Mouse (Mus musculus) embryonic facial prominence, embryonic 10.5 days (tissue): ENCODE measurements around the gene Slc19a1. TPM values are rescaled to one million over a fixed set of nuclear protein-coding genes. Genes with fewer than 3 reads are reported as not detected.

ENCODE experiments used
- DNase-seq: peaks from one replicate; pipeline ENCODE4 v3.0.0-alpha.2; 2017; ENCODE audit warnings: low spot score
- H3K27ac ChIP-seq: fragments of 300-500 bp; sonication (generic); replicated peaks from 2 replicates; pipeline ENCODE4 v1.5.1; 2016; ENCODE audit warnings: mild to moderate bottlenecking
- H3K27me3 ChIP-seq: fragments of 300-500 bp; sonication (generic); replicated peaks from 2 replicates; pipeline ENCODE4 v1.6.1; 2016; ENCODE audit warnings: low read depth, mild to moderate bottlenecking; ENCODE audit not compliant: poor library complexity, severe bottlenecking
- H3K36me3 ChIP-seq: fragments of 300-500 bp; sonication (generic); replicated peaks from 2 replicates; pipeline ENCODE4 v1.6.1; 2016; ENCODE audit warnings: mild to moderate bottlenecking, moderate library complexity
- H3K4me1 ChIP-seq: fragments of 300-500 bp; sonication (generic); 2 replicates; pipeline ENCODE4 v1.6.1; 2016
- H3K4me3 ChIP-seq: fragments of 300-500 bp; sonication (generic); 2 replicates; pipeline ENCODE4 v1.5.1; 2016; ENCODE audit warnings: mild to moderate bottlenecking, moderate library complexity
- H3K9me3 ChIP-seq: fragments of 300-500 bp; sonication (generic); 2 replicates; pipeline ENCODE4 v1.6.1; 2016; ENCODE audit warnings: mild to moderate bottlenecking
- WGBS: fragments of 180-500 bp; shearing (Covaris S2); methylation state at CpG from one replicate; pipeline ENCODE4 v1.1.7; 2016; 5-methylcytosine and 5-hydroxymethylcytosine counted together
- polyA plus RNA-seq: library from polyadenylated mRNA; unstranded; fragments of >200 nt; fragmentation: Nextera tagmentation; extraction: Ambion mirVana; gene quantifications from 2 replicates; pipeline ENCODE4 v1.2.1, GENCODE M21; 2016

Gene Slc19a1
- polyA plus RNA-seq, 1 experiment from 2014 or later: 37.4 TPM

DNA sequence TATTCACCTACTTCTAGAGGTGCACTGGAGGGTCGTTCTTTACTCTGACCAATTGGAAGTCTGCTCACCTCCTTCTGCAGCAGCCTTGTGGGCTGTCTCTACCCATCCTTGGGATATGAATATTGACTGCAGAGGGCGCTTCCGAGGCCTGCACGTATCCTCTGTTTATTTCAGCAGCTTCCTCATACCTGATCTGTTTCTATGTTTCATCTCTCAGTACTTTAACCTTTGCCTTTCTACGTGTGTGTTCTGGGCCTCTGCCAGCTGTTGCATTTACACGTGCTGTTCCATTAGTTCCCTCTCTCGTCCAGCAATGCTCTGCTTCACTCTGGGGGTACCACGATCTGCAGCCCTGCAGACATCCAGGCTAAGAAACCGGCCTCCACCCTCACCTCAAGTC, 14.4 kb upstream of the Slc19a1 start:
- Histone ChIP-seq H3K36me3 (no peaks in the 10 kb centered on the region), H3K27me3 (no peaks in the 10 kb centered on the region), H3K27ac (no peak overlapping the region), H3K4me3 (no peak overlapping the region), H3K9me3 (no peaks in the 10 kb centered on the region), H3K4me1 (peaks cover 4% of the 10 kb centered on the region; the same call in 1 of the 2 replicates)
- 77% methylated on average over 9 of the region's 9 CpGs for WGBS
- DNase-seq: no peak

DNA sequence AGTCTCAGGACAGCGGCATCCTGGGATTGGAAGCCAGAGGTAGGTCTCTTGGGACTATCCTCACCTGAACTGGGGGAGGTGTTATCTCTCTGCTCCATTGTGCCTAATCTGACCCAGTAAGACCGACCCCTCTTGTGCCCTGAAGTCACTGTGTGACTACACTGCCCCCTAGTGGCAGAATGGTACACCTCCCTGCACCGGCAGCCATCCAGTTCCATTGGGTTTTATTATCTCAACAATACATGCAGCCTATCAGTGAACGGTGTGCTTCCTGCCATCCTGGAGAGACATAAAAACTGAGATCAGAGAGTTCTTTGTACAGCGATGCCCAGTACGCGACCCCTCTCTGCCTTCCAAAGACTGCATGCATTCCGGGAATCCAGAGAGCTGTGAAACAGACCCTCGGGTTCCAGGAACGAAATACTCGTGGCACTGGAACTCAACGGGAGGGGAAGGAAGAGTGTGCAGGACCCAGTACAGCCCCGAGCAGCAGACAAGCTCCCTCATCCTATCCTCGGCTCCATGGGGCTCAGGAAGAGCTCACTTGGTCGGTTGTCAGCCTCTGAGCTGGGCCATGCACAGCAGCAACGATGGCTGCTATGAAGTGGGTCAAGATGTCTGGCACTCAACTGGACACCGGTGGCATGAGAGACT, 10.5 kb upstream of the Slc19a1 start:
- Histone ChIP-seq H3K9me3 (no peaks in the 10 kb centered on the region), H3K4me3 (peak overlapping the region; percentile 38), H3K27me3 (no peaks in the 10 kb centered on the region; the same call in 1 of the 2 replicates), H3K36me3 (no peaks in the 10 kb centered on the region), H3K4me1 (peaks cover 4% of the 10 kb centered on the region; the same call in 1 of the 2 replicates), H3K27ac (0 out of 2 replicates have a peak overlapping the region, but pooled peaks have one; percentile 51)
- WGBS: 35% methylated on average over 17 of the region's 17 CpGs
- DNase-seq: peak; percentile 86

DNA sequence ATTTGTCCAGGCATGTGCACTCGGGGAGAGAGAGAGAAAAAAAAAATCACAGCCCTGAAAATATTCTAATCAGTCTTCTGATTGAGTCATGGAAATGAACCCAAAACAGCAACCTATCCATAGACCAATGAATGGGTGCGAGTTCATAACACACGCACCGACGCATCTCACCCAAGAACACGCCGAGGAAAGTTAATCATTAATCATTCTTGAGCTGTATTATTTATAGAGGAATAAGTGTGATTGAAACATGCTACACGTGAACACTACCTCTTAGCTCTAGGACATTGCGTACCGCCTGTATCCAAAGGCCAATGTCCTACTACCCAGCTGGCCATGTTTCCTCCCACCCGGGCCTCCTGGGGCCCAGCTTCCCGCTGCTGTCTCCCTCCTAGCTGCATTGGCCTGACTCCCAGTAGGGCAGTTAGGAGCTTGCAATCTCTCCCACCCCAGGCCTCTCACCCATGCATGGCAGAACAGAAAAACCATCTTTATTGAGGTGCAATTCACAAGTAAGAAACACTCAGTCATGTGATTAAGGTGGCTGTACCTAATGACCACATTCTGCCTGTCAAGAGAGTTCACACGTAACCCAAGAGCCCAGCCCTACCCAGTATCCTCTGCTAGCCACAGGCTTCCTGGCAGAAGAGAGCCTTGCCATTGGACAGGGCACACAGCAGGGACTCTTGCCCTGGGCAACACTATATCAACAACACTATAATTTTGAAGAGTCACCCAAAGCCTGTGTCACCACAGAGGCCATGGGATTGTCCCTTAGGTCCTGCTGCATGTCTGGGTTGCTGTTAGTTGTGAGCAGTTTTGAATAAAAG, 9.5 kb upstream of the Slc19a1 start:
- no peaks in the 10 kb centered on the region for H3K36me3 ChIP-seq
- no peak for DNase-seq
- H3K4me1 ChIP-seq: peaks cover 4% of the 10 kb centered on the region; the same call in 1 of the 2 replicates
- WGBS: 86% methylated on average over 13 of the region's 13 CpGs
- no peak overlapping the region for H3K27ac ChIP-seq
- no peaks in the 10 kb centered on the region; the same call in 1 of the 2 replicates for H3K27me3 ChIP-seq
- no peaks in the 10 kb centered on the region for H3K9me3 ChIP-seq
- H3K4me3 ChIP-seq: no peak overlapping the region

DNA sequence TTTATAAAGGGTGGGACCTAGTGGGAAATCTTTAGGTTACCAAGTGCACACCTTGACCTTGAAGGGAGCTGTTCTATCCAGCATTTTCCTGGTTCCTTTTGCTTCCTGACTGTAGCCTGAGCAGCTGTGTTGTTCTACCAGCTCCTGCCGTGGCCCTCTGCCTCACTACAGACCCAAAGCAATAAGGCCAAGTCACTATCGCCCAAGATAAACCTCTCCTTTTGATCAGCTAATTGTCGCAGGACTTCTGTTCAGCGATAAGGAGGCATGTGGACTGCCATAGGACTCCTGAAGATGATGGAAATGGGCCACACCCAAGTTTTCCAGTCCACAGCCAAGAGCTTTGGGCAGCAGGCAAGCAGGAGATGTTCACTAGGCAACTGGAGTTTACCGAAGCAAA, 7.8 kb upstream of the Slc19a1 start:
- Histone ChIP-seq H3K36me3 (no peaks in the 10 kb centered on the region), H3K4me1 (peaks cover 4% of the 10 kb centered on the region; the same call in 1 of the 2 replicates), H3K9me3 (no peaks in the 10 kb centered on the region), H3K4me3 (no peak overlapping the region), H3K27me3 (no peaks in the 10 kb centered on the region; the same call in 1 of the 2 replicates), H3K27ac (no peak overlapping the region)
- WGBS: 79% methylated on average over 5 of the region's 5 CpGs
- no peak for DNase-seq

DNA sequence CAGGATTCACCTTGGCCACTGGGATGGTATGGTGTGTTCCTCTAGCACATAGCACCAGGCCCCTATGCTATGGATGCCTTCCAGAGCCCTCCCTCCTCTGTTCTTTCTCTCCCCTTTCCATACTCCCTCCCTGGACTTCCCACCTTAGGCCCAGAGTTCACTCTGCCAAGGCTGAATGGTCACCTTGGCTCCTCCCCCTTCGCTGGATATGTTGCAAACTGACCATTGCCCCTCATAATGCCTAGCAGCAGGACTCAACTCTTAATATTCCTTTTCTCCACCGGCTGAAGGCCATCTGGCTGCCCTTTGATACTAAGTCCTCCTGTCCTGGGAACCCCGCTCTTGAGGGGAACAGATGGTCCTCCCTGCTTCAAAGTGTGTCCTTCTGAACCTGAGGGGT, 5.1 kb upstream of the Slc19a1 start:
- Histone ChIP-seq H3K4me1 (peaks cover under 1% of the 10 kb centered on the region; the same call in 1 of the 2 replicates), H3K36me3 (no peaks in the 10 kb centered on the region), H3K27ac (no peak overlapping the region), H3K9me3 (no peaks in the 10 kb centered on the region), H3K4me3 (no peak overlapping the region), H3K27me3 (peaks cover 13% of the 10 kb centered on the region)
- 83% methylated on average over 3 of the region's 3 CpGs for WGBS
- DNase-seq: no peak

DNA sequence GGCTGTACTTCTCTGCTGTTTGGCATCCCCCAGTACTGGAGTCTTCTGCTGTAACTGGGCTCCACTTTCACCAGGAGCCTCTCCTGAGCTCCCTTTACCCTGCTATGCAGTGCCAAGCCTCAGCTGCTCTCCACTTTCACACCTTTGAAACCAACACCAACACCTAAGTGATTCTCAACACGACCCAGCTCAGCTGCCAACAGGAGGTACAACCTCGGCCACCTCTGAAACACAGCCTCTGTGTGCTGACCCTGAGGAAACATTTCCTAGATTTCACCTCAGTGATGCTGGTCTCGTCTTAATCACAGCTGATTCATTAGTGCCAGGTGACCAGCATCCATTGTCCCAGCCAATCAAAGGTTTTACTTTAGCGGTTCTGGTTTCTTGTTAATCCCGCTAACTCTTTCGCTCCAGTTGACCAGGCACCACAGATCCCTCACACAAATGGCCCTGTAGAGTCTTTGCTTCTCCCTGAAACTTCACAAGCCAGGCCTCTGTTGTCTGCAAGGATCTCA, 3.2 kb upstream of the Slc19a1 start:
- Histone ChIP-seq H3K4me1 (peaks cover 13% of the 10 kb centered on the region), H3K9me3 (no peaks in the 10 kb centered on the region), H3K27ac (no peak overlapping the region), H3K4me3 (no peak overlapping the region), H3K27me3 (peaks cover 15% of the 10 kb centered on the region), H3K36me3 (no peaks in the 10 kb centered on the region)
- WGBS: 82% methylated on average over 6 of the region's 6 CpGs
- no peak for DNase-seq

DNA sequence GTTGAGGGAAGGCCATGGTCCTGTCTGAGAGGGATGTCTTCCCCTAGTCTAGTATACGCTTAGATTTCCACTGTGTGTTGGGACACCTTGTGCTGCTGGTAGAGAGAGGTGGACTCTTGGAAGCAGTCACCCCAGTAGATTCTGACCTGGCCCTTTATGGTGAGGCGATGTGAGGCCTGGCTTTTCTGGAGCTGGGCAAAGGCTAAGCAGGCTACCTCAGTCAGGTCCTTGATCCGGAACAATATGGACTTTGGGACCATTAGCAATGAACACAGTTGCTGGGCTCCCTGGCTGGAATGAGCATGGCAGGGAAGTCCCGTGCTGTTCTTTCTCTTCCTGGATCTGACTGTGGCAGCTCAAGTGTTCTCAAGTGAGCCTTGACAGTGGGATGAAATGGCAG, 2.3 kb upstream of the Slc19a1 start:
- no peak overlapping the region for H3K4me3 ChIP-seq
- H3K27ac ChIP-seq: no peak overlapping the region
- H3K9me3 ChIP-seq: no peaks in the 10 kb centered on the region
- H3K27me3 ChIP-seq: peaks cover 15% of the 10 kb centered on the region
- 92% methylated on average over 4 of the region's 4 CpGs for WGBS
- H3K36me3 ChIP-seq: no peaks in the 10 kb centered on the region
- no peak for DNase-seq
- peaks cover 23% of the 10 kb centered on the region for H3K4me1 ChIP-seq

DNA sequence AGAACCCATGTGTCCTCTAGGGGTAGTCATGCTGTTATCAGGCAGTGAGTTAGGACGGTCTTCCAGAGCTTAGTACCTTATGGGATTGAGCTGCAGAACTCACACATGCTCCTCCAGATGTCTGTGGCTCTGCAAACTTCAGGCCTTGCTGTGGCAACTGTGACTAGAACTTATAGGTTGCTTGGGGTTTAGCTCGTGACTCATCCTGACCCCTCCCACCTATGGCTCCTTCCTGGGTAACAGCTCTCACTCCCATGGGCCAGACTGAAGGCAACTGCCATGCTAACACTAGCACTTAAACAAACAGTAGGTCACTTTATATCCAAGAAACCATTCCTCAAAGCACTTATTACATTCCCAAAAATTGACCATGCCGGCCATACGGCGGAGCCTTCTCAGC, 1.4 kb upstream of the Slc19a1 start:
- no peak for DNase-seq
- Histone ChIP-seq H3K27ac (no peak overlapping the region), H3K4me1 (peaks cover 30% of the 10 kb centered on the region), H3K27me3 (peaks cover 15% of the 10 kb centered on the region), H3K4me3 (no peak overlapping the region), H3K36me3 (no peaks in the 10 kb centered on the region), H3K9me3 (no peaks in the 10 kb centered on the region)
- 88% methylated on average over 5 of the region's 5 CpGs for WGBS

DNA sequence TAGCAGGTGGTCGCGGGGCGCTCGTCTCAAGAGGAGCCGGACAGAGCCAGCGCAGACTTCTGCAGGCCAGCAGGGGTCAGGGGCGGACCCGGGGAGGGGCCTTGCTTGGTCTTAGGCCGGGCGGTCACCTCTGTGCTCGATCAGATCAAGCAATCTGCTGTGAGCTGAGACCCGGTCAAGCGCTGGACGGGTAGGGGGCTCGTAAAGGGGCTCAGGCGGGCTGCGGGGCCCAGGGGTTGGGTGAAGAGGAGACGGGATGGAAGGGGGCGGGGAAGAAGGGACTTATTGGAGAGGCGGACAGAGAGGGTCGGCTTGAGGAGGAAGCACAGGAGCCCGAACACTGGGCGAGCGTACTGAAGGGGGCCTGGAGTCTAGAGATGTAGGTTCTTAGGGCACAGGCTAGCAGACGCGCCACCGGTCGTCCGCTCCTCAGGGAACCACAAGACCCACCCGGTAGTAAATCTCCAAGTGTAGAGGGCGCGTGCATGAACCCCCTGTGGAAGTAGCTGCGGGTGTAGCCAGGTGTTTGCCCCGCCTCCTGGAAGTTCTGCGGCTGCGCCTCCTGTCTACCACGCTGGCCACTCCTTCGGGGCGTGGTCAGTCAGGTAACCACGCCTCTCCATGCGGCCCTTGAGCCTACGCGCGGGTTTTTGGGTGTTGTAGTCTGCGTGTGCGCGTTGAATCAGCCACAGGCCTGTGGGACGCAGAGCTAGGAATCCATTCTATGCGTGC, 716 bp downstream of the Slc19a1 start:
- no peaks in the 10 kb centered on the region for H3K9me3 ChIP-seq
- H3K27me3 ChIP-seq: peaks cover 15% of the 10 kb centered on the region
- peak overlapping the region; percentile 82 for H3K4me3 ChIP-seq
- H3K4me1 ChIP-seq: peaks cover 40% of the 10 kb centered on the region
- H3K36me3 ChIP-seq: peaks cover 15% of the 10 kb centered on the region
- WGBS: under 1% methylated on average over 49 of the region's 49 CpGs
- peak overlapping the region; percentile 89 for H3K27ac ChIP-seq
- peak; percentile 94 for DNase-seq

DNA sequence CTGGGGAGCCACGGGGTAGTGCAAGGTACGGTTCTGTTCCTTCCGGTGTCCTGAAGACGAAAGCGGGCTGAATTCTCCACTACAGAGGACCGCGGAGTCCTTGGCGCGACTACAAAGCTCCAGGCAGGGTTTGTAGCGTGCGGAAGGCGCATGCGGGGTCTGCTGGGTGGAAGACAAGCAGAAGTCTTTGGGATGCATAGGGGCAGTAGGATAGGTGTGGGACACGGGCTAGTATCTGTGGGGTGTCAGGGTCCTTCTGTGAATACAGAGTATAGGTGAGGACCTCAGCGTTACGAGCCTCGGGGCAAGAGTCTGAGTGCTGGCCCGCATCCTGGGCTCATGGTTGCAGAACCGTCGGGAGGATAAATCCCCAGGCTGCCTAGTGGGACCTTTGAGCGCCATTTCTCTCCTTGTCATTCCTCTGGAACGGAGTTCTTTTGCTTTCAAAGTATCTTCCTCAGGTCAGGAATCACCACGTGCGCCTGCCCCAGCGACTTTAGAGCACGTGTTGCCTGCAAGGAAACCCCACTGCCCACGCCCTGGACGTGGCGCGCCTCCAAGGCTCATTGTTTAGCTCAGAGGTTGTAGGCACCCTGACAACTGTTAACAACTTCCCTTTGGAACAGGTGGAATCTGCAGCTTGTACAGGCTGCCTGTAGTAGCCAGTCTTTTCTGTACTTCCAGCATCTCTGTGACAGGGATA, 1.4 kb downstream of the Slc19a1 start:
- Histone ChIP-seq H3K36me3 (peaks cover 22% of the 10 kb centered on the region), H3K27me3 (peaks cover 15% of the 10 kb centered on the region), H3K9me3 (no peaks in the 10 kb centered on the region), H3K4me1 (peaks cover 40% of the 10 kb centered on the region), H3K4me3 (peak overlapping the region; percentile 82), H3K27ac (peak overlapping the region; percentile 89)
- 1% methylated on average over 30 of the region's 30 CpGs for WGBS
- DNase-seq: peak; percentile 60

DNA sequence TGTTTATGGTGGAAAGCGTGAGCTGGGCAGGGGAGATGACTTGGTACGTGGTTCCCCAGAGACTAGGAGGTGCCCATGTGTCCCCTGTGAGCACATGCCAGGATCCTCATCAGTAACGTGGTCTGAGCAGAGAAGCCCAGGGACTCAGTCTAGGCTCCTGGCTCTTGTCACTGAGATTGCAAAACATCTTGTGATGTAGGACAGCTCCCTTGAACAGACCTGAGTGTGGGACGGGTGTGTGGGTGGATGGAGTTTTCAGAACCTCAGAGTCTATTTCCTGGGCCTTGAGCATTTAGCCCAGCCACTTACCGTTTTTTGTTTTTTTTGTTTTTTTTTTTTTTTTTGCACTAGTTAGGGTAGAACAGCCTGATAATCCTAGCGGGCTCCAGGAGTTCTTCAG, 3.4 kb downstream of the Slc19a1 start:
- peaks cover 40% of the 10 kb centered on the region for H3K4me1 ChIP-seq
- H3K27me3 ChIP-seq: peaks cover 15% of the 10 kb centered on the region
- H3K4me3 ChIP-seq: no peak overlapping the region
- WGBS: 82% methylated on average over 6 of the region's 6 CpGs
- no peaks in the 10 kb centered on the region for H3K9me3 ChIP-seq
- DNase-seq: no peak
- H3K36me3 ChIP-seq: peaks cover 42% of the 10 kb centered on the region
- no peak overlapping the region for H3K27ac ChIP-seq
